Mouse (Mus musculus) liver, embryonic 14.5 days (tissue): ENCODE measurements at regions not wholly inside any gene's neighbourhood (a gene's known extent, or its start where the extent isn't known, plus 50 kb on each side); places are given as distances from the start of the nearest gene placed in this dataset.
A peak's percentile ranks its signal among the peaks of the same experiment; 100 is the strongest.

Experiments used
- ATAC-seq: fragments of 200-750 bp; cut with Nextera tagmentation; 2 replicates; pipeline ENCODE4 v1.8.0; 2017; ENCODE audit warnings: moderate number of reproducible peaks, mild to moderate bottlenecking, moderate library complexity; ENCODE audit not compliant: insufficient read depth
- DNase-seq, 3 experiments: peaks; one replicate each; pipeline ENCODE4 v3.0.0-alpha.2; 2012 to 2013; ENCODE audit warnings: low read depth in 3 of 3, low spot score in 3 of 3
- H3K27ac ChIP-seq: fragments of 300-500 bp; sonication (generic); 2 replicates; pipeline ENCODE4 v1.5.1; 2014; ENCODE audit warnings: moderate library complexity, mild to moderate bottlenecking, control low read depth, inconsistent platforms
- H3K27me3 ChIP-seq: fragments of 300-500 bp; sonication (generic); 2 replicates; pipeline ENCODE4 v1.6.1; 2014; ENCODE audit warnings: mild to moderate bottlenecking, low read length, moderate library complexity; ENCODE audit not compliant: control insufficient read depth, insufficient read depth
- H3K36me3 ChIP-seq: fragments of 300-500 bp; sonication (generic); replicated peaks from 2 replicates; pipeline ENCODE4 v1.6.1; 2014; ENCODE audit warnings: low read depth; ENCODE audit not compliant: control insufficient read depth, insufficient read depth
- H3K4me1 ChIP-seq, 2 experiments: fragments of 200-500 bp in 1 of 2; fragments of 300-500 bp in 1 of 2; sonication (generic) in 1 of 2; replicated peaks; 2 replicates each; pipeline ENCODE4 v1.6.1; 2012 to 2014; ENCODE audit warnings: antibody characterized with exemption in 1 of 2, inconsistent platforms in 1 of 2, low read length in 1 of 2; ENCODE audit not compliant: control insufficient read depth in 2 of 2, insufficient read depth in 2 of 2
- H3K4me2 ChIP-seq: fragments of 300-500 bp; sonication (generic); 2 replicates; pipeline ENCODE4 v1.6.1; 2014; ENCODE audit warnings: low read depth, mild to moderate bottlenecking, control low read depth, moderate library complexity
- H3K4me3 ChIP-seq, 2 experiments: fragments of 200-500 bp in 1 of 2; fragments of 300-500 bp in 1 of 2; sonication (generic) in 1 of 2; 2 replicates each; pipeline ENCODE4 v1.5.1; 2012 to 2014; ENCODE audit warnings: low read depth in 2 of 2, low read length in 2 of 2, mild to moderate bottlenecking in 2 of 2, control low read depth in 1 of 2, inconsistent platforms in 1 of 2, moderate library complexity in 1 of 2; ENCODE audit not compliant: insufficient read depth in 1 of 2
- H3K9ac ChIP-seq: fragments of 300-500 bp; sonication (generic); replicated peaks from 2 replicates; pipeline ENCODE4 v1.6.1; 2014; ENCODE audit warnings: mild to moderate bottlenecking, control low read depth, moderate library complexity
- H3K9me3 ChIP-seq: fragments of 300-500 bp; sonication (generic); 2 replicates; pipeline ENCODE4 v1.6.1; 2016; ENCODE audit warnings: low read length, mixed read lengths; ENCODE audit not compliant: control insufficient read depth
- CTCF ChIP-seq: IDR thresholded peaks from 2 replicates; pipeline ENCODE4 v1.5.1; 2016; ENCODE audit warnings: antibody characterized with exemption, low read depth, control low read depth
- EP300 ChIP-seq: IDR thresholded peaks from 2 replicates; pipeline ENCODE4 v1.6.1; 2016; ENCODE audit warnings: antibody characterized with exemption, low read depth
- WGBS: fragments of 180-500 bp; shearing (Covaris S2); extraction: QIAGEN DNeasy Blood & Tissue Kit; methylation state at CpG from one replicate; pipeline ENCODE4 v1.1.7; 2014; ENCODE audit not compliant: insufficient replicate concordance; 5-methylcytosine and 5-hydroxymethylcytosine counted together

- Histone ChIP-seq H3K4me1 (peaks cover 0 to 8% of the 10 kb centered on the region in 2 experiments; a peak in 2 of 4 replicates), H3K27me3 (no peaks in the 10 kb centered on the region), H3K27ac (no peak overlapping the region), H3K9ac (no peak overlapping the region), H3K4me2 (peak overlapping the region; percentile 47), H3K4me3 (peak overlapping the region in 1 of 2 experiments; percentile 8; a peak in 2 of 4 replicates), H3K36me3 (no peaks in the 10 kb centered on the region), H3K9me3 (no peaks in the 10 kb centered on the region)
- peak; percentile 41; the same call in 1 of the 2 replicates for ATAC-seq
- no peak for DNase-seq
- TF ChIP-seq CTCF = no peak
- no peak for TF ChIP-seq EP300
- 12% methylated on average over 7 of the region's 7 CpGs for WGBS
These were observed 160.2 kb downstream of the Gm11361 start for GRCm38 (mm10) chr13:28417431-28417928.

- no peak for DNase-seq
- whole genome bisulfite sequencing = 59% methylated on average over 8 of the region's 8 CpGs
These were observed 159.6 kb downstream of the Gm11361 start for GRCm38 (mm10) chr13:28416887-28417286.

GRCm38 (mm10) chr13:28416231-28416630 is 158.9 kb downstream of the Gm11361 start:
- ATAC-seq (no peak), DNase-seq (no peak)
- Histone ChIP-seq H3K4me1 (peaks cover 0 to 8% of the 10 kb centered on the region in 2 experiments; a peak in 2 of 4 replicates), H3K27ac (no peak overlapping the region), H3K9me3 (no peaks in the 10 kb centered on the region), H3K4me2 (no peak overlapping the region), H3K27me3 (no peaks in the 10 kb centered on the region), H3K9ac (no peak overlapping the region), H3K4me3 (no peak overlapping the region), H3K36me3 (no peaks in the 10 kb centered on the region)
- 57% methylated on average over 6 of the region's 6 CpGs for WGBS
- TF ChIP-seq CTCF (no peak), EP300 (no peak)

More at GRCm38 (mm10) chr13:28416887-28417286, 159.6 kb downstream of the Gm11361 start:
- Histone ChIP-seq H3K9ac (no peak overlapping the region), H3K27ac (no peak overlapping the region), H3K4me3 (no peak overlapping the region), H3K36me3 (no peaks in the 10 kb centered on the region), H3K4me2 (peak overlapping the region; percentile 47), H3K4me1 (peaks cover 0 to 8% of the 10 kb centered on the region in 2 experiments; a peak in 2 of 4 replicates), H3K27me3 (no peaks in the 10 kb centered on the region), H3K9me3 (no peaks in the 10 kb centered on the region)
- TF ChIP-seq CTCF (no peak), EP300 (no peak)
- no peak for ATAC-seq

GRCm38 (mm10) chr13:28415769-28416168 is 158.4 kb downstream of the Gm11361 start:
- no peak overlapping the region for H3K27ac ChIP-seq
- H3K9me3 ChIP-seq = no peaks in the 10 kb centered on the region
- no peak overlapping the region for H3K9ac ChIP-seq
- H3K36me3 ChIP-seq = no peaks in the 10 kb centered on the region
- H3K4me2 ChIP-seq = no peak overlapping the region
- ATAC-seq = no peak
- WGBS = 50% methylated on average over 1 of the region's 1 CpGs
- H3K27me3 ChIP-seq = no peaks in the 10 kb centered on the region
- peaks cover 0 to 5% of the 10 kb centered on the region in 2 experiments; a peak in 2 of 4 replicates for H3K4me1 ChIP-seq
- H3K4me3 ChIP-seq = no peak overlapping the region
- no peak for DNase-seq
- TF ChIP-seq EP300 (no peak), CTCF (no peak)

- TF ChIP-seq CTCF = no peak
- ATAC-seq (no peak), DNase-seq (no peak)
- no peaks in the 10 kb centered on the region for H3K9me3 ChIP-seq
- no peak overlapping the region for H3K27ac ChIP-seq
- no peaks in the 10 kb centered on the region for H3K27me3 ChIP-seq
- no peaks in the 10 kb centered on the region for H3K36me3 ChIP-seq
- no peak overlapping the region for H3K4me3 ChIP-seq
- 53% methylated on average over 2 of the region's 2 CpGs for WGBS
- H3K4me1 ChIP-seq = no peaks in the 10 kb centered on the region
- H3K9ac ChIP-seq = no peak overlapping the region
- H3K4me2 ChIP-seq = no peak overlapping the region
These were observed 153.0 kb downstream of the Gm11361 start for GRCm38 (mm10) chr13:28410324-28410723.
